Mouse (Mus musculus): ENCODE measurements at regions not wholly inside any gene's neighbourhood (a gene's known extent, or its start where the extent isn't known, plus 50 kb on each side); places are given as distances from the start of the nearest gene placed in this dataset.

DNA sequence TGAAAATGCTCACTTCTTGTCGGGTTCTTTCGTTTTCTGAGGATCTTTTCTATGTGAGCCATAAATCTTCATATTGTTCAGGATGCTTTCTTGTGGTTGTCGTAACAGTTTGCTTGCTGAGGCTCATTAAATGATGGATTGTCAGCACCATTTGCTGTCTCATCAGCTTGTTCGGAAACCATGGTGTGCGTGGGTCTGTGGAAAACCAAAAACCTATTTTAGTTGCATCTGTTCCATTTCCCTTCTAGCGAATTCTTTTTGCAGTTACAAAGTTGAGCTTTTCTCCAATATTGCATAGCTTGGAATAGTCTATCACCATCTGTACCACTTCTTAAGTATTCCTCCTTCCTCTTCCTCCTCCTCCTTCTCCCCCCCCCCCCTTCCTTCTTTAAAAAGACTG, 269.9 kb downstream of the Lyplal1 start:
- 86% methylated on average over 6 of the region's 6 CpGs for WGBS
- peaks cover 0 to 2% of the 10 kb centered on the region in 2 experiments; a peak in 2 of 4 replicates for H3K4me1 ChIP-seq (ENCODE audit: control insufficient read depth in 2 of 2, insufficient read depth in 2 of 2, low read length in 2 of 2)
- ATAC-seq (ENCODE audit: insufficient number of reproducible peaks, insufficient read depth, low FRiP score, low read depth) = no peak
- H3K27ac ChIP-seq (replicated peaks in 1 of 2; ENCODE audit: control insufficient read depth in 1 of 2, insufficient read depth in 1 of 2, low read depth in 2 of 2, low read length in 2 of 2) = no peak overlapping the region
- no peaks in the 10 kb centered on the region for H3K36me3 ChIP-seq (ENCODE audit: control insufficient read depth, insufficient read depth, low read length)
- no peak overlapping the region for H3K9ac ChIP-seq (ENCODE audit: low read length)
- H3K27me3 ChIP-seq (ENCODE audit: control insufficient read depth, insufficient read depth, low read length) = no peaks in the 10 kb centered on the region
- no peak overlapping the region for H3K4me2 ChIP-seq (ENCODE audit: low read length)
- no peaks in the 10 kb centered on the region for H3K9me3 ChIP-seq (ENCODE audit: control insufficient read depth, low read length)
- no peak overlapping the region for H3K4me3 ChIP-seq (ENCODE audit: control insufficient read depth in 1 of 2, insufficient read depth in 1 of 2, low read depth in 1 of 2, low read length in 2 of 2)

DNA sequence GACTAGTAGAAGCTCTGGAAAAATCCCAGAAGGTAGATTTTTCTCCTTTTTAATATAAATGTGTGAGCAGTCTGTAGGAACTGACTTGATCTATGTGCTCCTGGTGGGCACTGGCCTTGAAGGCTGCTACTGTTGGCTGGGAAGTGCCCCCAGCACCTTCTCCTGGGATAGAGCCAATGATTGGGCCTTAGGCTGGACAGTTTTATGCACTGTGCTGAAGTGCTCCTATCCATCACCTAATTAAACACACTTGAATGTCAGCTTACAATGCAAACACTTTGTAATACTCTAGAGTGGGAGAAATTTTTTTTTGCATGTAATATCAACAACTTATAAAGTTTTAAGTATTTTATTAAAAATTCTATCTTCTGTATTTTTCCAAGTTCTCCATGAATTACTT, 266.5 kb downstream of the Lyplal1 start:
- ATAC-seq (ENCODE audit: insufficient number of reproducible peaks, insufficient read depth, low FRiP score, low read depth) = no peak
- Histone ChIP-seq H3K36me3 (ENCODE audit: control insufficient read depth, insufficient read depth, low read length) (no peaks in the 10 kb centered on the region), H3K4me1 (ENCODE audit: control insufficient read depth in 2 of 2, insufficient read depth in 2 of 2, low read length in 2 of 2) (no peaks in the 10 kb centered on the region), H3K4me3 (ENCODE audit: control insufficient read depth in 1 of 2, insufficient read depth in 1 of 2, low read depth in 1 of 2, low read length in 2 of 2) (no peak overlapping the region), H3K27ac (replicated peaks in 1 of 2; ENCODE audit: control insufficient read depth in 1 of 2, insufficient read depth in 1 of 2, low read depth in 2 of 2, low read length in 2 of 2) (no peak overlapping the region), H3K27me3 (ENCODE audit: control insufficient read depth, insufficient read depth, low read length) (no peaks in the 10 kb centered on the region), H3K9ac (ENCODE audit: low read length) (no peak overlapping the region), H3K9me3 (ENCODE audit: control insufficient read depth, low read length) (no peaks in the 10 kb centered on the region), H3K4me2 (ENCODE audit: low read length) (no peak overlapping the region)

DNA sequence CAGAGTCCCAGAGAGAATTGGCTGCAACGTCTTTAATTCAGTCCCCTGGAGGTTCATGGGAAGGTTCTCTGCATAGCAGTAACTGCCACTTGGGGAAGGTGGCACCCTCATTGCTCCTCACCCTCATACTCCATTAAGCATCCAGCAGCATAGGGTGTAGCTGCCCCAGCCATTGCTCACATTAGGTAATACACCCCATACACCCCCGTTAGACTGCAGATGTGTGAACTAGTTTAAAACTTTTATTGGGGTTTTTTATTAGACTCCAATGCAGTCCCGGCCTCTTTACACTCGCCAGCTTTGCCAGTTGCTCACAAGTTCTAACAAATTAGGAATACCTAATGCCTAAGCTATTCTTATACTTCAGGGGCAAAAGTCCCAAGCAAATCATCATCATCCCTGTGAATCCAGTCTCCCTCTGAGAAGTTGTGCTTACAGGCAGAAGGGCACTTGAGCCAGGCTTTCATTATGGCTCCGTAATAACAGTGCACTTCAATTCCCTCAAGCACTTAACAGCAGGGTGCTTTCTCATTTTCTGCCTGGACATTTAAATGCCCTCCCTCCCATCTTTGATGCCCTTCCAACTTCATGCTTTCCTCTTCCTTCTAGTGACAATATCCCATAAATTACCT, 265.7 kb downstream of the Lyplal1 start:
- ATAC-seq (ENCODE audit: insufficient number of reproducible peaks, insufficient read depth, low FRiP score, low read depth) = no peak
- Histone ChIP-seq H3K4me3 (ENCODE audit: control insufficient read depth in 1 of 2, insufficient read depth in 1 of 2, low read depth in 1 of 2, low read length in 2 of 2) (no peak overlapping the region), H3K27ac (replicated peaks in 1 of 2; ENCODE audit: control insufficient read depth in 1 of 2, insufficient read depth in 1 of 2, low read depth in 2 of 2, low read length in 2 of 2) (no peak overlapping the region), H3K9ac (ENCODE audit: low read length) (no peak overlapping the region), H3K27me3 (ENCODE audit: control insufficient read depth, insufficient read depth, low read length) (no peaks in the 10 kb centered on the region), H3K4me1 (ENCODE audit: control insufficient read depth in 2 of 2, insufficient read depth in 2 of 2, low read length in 2 of 2) (no peaks in the 10 kb centered on the region), H3K9me3 (ENCODE audit: control insufficient read depth, low read length) (no peaks in the 10 kb centered on the region), H3K36me3 (ENCODE audit: control insufficient read depth, insufficient read depth, low read length) (no peaks in the 10 kb centered on the region), H3K4me2 (ENCODE audit: low read length) (no peak overlapping the region)
- WGBS = 72% methylated on average over 5 of the region's 5 CpGs

DNA sequence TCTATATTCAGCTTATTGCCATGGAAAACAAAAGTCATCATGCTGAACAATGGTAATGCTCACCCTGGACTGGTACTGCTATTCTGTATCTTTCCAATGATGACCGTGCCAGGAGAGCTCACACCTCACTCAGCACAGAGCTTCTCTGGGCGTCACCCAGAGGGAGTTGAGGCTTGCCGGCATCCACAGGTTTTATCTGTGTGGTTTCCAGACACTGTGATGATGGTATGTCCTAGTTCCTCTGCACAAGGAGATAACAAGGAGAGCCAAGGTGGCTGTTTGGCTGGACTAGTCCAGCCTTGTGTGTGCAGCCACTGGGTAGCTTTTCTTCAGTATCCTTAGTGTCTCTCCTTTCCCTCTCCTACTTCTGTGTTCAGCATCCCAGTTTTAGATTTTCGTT, 255.4 kb downstream of the Lyplal1 start:
- Histone ChIP-seq H3K4me1 (ENCODE audit: control insufficient read depth in 2 of 2, insufficient read depth in 2 of 2, low read length in 2 of 2) (no peaks in the 10 kb centered on the region), H3K36me3 (ENCODE audit: control insufficient read depth, insufficient read depth, low read length) (no peaks in the 10 kb centered on the region), H3K9ac (ENCODE audit: low read length) (no peak overlapping the region), H3K27ac (replicated peaks in 1 of 2; ENCODE audit: control insufficient read depth in 1 of 2, insufficient read depth in 1 of 2, low read depth in 2 of 2, low read length in 2 of 2) (no peak overlapping the region), H3K4me3 (ENCODE audit: control insufficient read depth in 1 of 2, insufficient read depth in 1 of 2, low read depth in 1 of 2, low read length in 2 of 2) (no peak overlapping the region), H3K9me3 (ENCODE audit: control insufficient read depth, low read length) (no peaks in the 10 kb centered on the region), H3K27me3 (ENCODE audit: control insufficient read depth, insufficient read depth, low read length) (no peaks in the 10 kb centered on the region), H3K4me2 (ENCODE audit: low read length) (no peak overlapping the region)
- 34% methylated on average over 4 of the region's 4 CpGs for WGBS
- no peak for ATAC-seq (ENCODE audit: insufficient number of reproducible peaks, insufficient read depth, low FRiP score, low read depth)

DNA sequence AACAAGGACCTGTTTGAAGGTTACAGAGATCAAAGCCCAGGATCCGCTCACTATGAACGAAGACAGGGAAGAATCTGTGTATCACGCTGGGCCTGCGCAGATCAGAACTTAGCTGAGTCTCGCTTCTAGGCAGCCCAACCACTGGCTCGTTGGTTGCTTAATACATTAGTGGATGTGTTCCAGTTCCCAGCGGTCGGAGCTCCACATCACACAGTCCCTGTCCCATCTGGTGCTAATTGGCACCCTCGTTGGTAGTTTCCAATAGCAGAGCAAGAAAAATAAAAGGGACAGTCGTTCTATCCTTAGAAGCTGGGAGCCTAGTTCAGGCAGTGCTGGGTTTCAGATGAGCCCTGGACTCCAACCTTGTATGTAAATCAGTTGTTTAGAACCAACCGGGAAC, 251.2 kb downstream of the Lyplal1 start:
- WGBS = 87% methylated on average over 11 of the region's 11 CpGs

DNA sequence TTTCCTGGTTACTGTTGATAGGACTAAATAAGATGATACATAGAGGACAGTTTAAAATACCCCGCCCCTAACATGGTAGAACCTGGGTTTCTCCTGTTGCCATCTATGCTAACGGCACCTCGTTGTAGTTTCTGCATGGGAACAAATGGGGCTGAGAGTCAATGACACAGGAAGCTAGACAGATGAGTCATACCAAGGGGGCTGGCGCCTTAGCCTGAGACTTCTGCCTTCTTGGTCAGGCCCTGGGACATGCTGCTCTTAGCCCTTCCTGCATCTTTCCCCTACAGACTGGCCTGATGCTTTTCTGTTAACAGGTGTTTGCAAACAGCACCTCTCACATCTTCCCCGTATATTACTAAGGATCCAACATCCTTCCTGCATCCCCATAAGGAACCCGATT, 250.5 kb downstream of the Lyplal1 start:
- Histone ChIP-seq H3K27ac (replicated peaks in 1 of 2; ENCODE audit: control insufficient read depth in 1 of 2, insufficient read depth in 1 of 2, low read depth in 2 of 2, low read length in 2 of 2) (no peak overlapping the region), H3K9me3 (ENCODE audit: control insufficient read depth, low read length) (no peaks in the 10 kb centered on the region), H3K4me2 (ENCODE audit: low read length) (no peak overlapping the region), H3K9ac (ENCODE audit: low read length) (no peak overlapping the region), H3K36me3 (ENCODE audit: control insufficient read depth, insufficient read depth, low read length) (no peaks in the 10 kb centered on the region), H3K4me3 (ENCODE audit: control insufficient read depth in 1 of 2, insufficient read depth in 1 of 2, low read depth in 1 of 2, low read length in 2 of 2) (no peak overlapping the region), H3K27me3 (ENCODE audit: control insufficient read depth, insufficient read depth, low read length) (no peaks in the 10 kb centered on the region), H3K4me1 (ENCODE audit: control insufficient read depth in 2 of 2, insufficient read depth in 2 of 2, low read length in 2 of 2) (no peaks in the 10 kb centered on the region)
- 74% methylated on average over 6 of the region's 6 CpGs for WGBS
- no peak for ATAC-seq (ENCODE audit: insufficient number of reproducible peaks, insufficient read depth, low FRiP score, low read depth)

More for the DNA sequence above, 251.2 kb downstream of the Lyplal1 start:
- Histone ChIP-seq H3K27me3 (ENCODE audit: control insufficient read depth, insufficient read depth, low read length) (no peaks in the 10 kb centered on the region), H3K27ac (replicated peaks in 1 of 2; ENCODE audit: control insufficient read depth in 1 of 2, insufficient read depth in 1 of 2, low read depth in 2 of 2, low read length in 2 of 2) (no peak overlapping the region), H3K4me1 (ENCODE audit: control insufficient read depth in 2 of 2, insufficient read depth in 2 of 2, low read length in 2 of 2) (no peaks in the 10 kb centered on the region), H3K4me3 (ENCODE audit: control insufficient read depth in 1 of 2, insufficient read depth in 1 of 2, low read depth in 1 of 2, low read length in 2 of 2) (no peak overlapping the region), H3K36me3 (ENCODE audit: control insufficient read depth, insufficient read depth, low read length) (no peaks in the 10 kb centered on the region), H3K4me2 (ENCODE audit: low read length) (no peak overlapping the region), H3K9me3 (ENCODE audit: control insufficient read depth, low read length) (no peaks in the 10 kb centered on the region), H3K9ac (ENCODE audit: low read length) (no peak overlapping the region)
- ATAC-seq (ENCODE audit: insufficient number of reproducible peaks, insufficient read depth, low FRiP score, low read depth) = no peak

DNA sequence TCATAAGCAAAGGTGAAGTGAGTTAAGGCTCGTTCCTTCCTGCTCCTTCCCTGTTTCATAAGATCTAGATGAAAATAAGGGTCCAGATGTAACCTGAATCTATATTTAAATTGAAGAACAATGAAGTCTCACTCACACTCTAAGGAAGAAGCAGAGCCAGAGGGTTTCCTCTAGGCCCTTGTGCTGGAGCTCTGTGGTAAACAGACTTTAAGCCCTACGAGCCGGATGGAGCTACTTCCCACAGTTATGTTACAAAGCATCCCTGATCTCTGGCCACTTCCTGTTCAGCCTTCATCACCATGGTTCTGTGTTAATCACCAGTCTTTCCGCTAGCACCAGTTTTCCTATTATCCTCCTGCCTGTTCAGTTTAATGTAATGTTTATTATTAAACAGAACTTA, 250.1 kb downstream of the Lyplal1 start:
- H3K9me3 ChIP-seq (ENCODE audit: control insufficient read depth, low read length) = no peaks in the 10 kb centered on the region
- no peaks in the 10 kb centered on the region for H3K4me1 ChIP-seq (ENCODE audit: control insufficient read depth in 2 of 2, insufficient read depth in 2 of 2, low read length in 2 of 2)
- ATAC-seq (ENCODE audit: insufficient number of reproducible peaks, insufficient read depth, low FRiP score, low read depth) = no peak
- no peak overlapping the region for H3K27ac ChIP-seq (replicated peaks in 1 of 2; ENCODE audit: control insufficient read depth in 1 of 2, insufficient read depth in 1 of 2, low read depth in 2 of 2, low read length in 2 of 2)
- H3K4me2 ChIP-seq (ENCODE audit: low read length) = no peak overlapping the region
- H3K4me3 ChIP-seq (ENCODE audit: control insufficient read depth in 1 of 2, insufficient read depth in 1 of 2, low read depth in 1 of 2, low read length in 2 of 2) = no peak overlapping the region
- H3K27me3 ChIP-seq (ENCODE audit: control insufficient read depth, insufficient read depth, low read length) = no peaks in the 10 kb centered on the region
- H3K36me3 ChIP-seq (ENCODE audit: control insufficient read depth, insufficient read depth, low read length) = no peaks in the 10 kb centered on the region
- H3K9ac ChIP-seq (ENCODE audit: low read length) = no peak overlapping the region
- WGBS = 64% methylated on average over 4 of the region's 4 CpGs

DNA sequence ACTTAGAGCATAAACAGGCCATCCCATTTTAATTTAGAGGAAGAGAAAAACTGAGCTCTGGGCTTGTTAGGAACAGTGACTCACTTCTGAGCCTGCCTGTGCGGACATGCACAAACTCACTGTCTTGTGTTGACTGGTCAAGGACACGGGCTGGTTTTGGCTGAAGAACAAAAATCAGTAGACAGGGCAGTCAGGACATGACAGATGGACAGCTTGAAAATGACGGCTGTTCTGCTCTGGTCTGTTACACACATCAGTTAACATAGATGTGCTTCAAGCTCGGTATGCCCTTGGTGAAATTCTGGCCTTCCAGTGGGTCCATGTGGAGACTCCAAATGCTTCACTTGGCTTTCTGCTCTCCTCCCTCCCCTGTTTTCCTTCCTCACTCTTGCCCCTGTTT, 248.4 kb downstream of the Lyplal1 start:
- Histone ChIP-seq H3K27ac (replicated peaks in 1 of 2; ENCODE audit: control insufficient read depth in 1 of 2, insufficient read depth in 1 of 2, low read depth in 2 of 2, low read length in 2 of 2) (no peak overlapping the region), H3K36me3 (ENCODE audit: control insufficient read depth, insufficient read depth, low read length) (no peaks in the 10 kb centered on the region), H3K9me3 (ENCODE audit: control insufficient read depth, low read length) (no peaks in the 10 kb centered on the region), H3K9ac (ENCODE audit: low read length) (no peak overlapping the region), H3K27me3 (ENCODE audit: control insufficient read depth, insufficient read depth, low read length) (no peaks in the 10 kb centered on the region), H3K4me3 (ENCODE audit: control insufficient read depth in 1 of 2, insufficient read depth in 1 of 2, low read depth in 1 of 2, low read length in 2 of 2) (no peak overlapping the region), H3K4me1 (ENCODE audit: control insufficient read depth in 2 of 2, insufficient read depth in 2 of 2, low read length in 2 of 2) (no peaks in the 10 kb centered on the region), H3K4me2 (ENCODE audit: low read length) (no peak overlapping the region)
- no peak for ATAC-seq (ENCODE audit: insufficient number of reproducible peaks, insufficient read depth, low FRiP score, low read depth)
- 84% methylated on average over 4 of the region's 4 CpGs for WGBS
